Mouse (Mus musculus) CD8-positive naive resting alpha-beta T cell, adult 2 months (primary cell): ENCODE results near the gene Stxbp4.

Experiments
- DNase-seq, 2 experiments: peaks; one replicate each; pipeline ENCODE4 v3.0.0; 2022; ENCODE audit warnings: low read depth in 2 of 2, low spot score in 2 of 2

Gene Stxbp4

GRCm38 (mm10) chr11:90637440-90638311 lies at the start of gene Stxbp4, which contains the start of gene Cox11:
Stxbp4 (minus strand) TSS chr11:90638084.
Cox11 (plus strand) TSS chr11:90638173.
- peak; percentile 87 to 89 for DNase-seq

DNA sequence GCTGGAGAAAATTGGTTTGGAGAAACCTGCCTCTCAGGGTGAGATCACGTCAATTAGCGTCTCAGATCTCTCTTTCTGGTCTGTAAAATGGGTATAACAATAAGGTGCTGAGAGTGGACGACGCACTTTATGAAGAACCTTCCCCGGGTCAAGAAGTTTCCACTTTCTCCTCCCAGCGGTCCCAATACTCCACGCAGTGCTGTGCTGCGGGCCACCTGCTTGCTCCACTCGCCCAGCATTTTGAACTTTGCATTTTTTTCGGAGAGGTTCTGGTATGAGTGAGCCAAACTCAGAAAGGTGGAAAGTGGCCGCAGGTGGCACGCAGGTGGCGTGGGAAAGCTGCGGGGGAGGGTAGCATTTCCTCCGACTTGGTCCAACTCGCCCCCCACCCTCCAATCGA lies 49.2 kb upstream of the Stxbp4 start:
- no peak for DNase-seq

- no peak for DNase-seq
Observed at GRCm38 (mm10) chr11:90686287-90687025, 48.6 kb upstream of the Stxbp4 start.

DNA sequence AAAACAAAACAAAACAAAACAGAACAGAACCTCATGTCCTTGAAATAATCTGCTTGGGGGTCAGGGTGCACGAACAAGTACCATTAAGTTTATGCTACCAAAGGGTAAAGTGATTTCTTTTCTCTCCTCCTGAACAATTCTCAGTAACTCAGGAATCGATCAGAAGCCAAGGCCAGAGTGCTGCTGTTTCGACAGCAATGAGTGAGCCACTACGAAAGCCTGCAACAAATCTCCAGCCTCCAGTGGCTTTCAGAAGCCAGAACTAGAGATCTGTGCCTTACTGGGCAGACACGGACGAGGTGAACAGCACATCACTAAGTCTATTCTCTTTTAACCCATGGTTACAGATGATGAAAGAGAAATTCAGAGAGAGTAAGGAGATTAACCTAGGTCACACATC lies 47.3 kb upstream of the Stxbp4 start:
- DNase-seq: no peak

GRCm38 (mm10) chr11:90684765-90685164 lies 46.9 kb upstream of the Stxbp4 start:
- no peak for DNase-seq

- no peak for DNase-seq
Observed at GRCm38 (mm10) chr11:90681171-90681570, 43.3 kb upstream of the Stxbp4 start.

GRCm38 (mm10) chr11:90678582-90678981 lies 40.7 kb upstream of the Stxbp4 start:
- no peak for DNase-seq

DNA sequence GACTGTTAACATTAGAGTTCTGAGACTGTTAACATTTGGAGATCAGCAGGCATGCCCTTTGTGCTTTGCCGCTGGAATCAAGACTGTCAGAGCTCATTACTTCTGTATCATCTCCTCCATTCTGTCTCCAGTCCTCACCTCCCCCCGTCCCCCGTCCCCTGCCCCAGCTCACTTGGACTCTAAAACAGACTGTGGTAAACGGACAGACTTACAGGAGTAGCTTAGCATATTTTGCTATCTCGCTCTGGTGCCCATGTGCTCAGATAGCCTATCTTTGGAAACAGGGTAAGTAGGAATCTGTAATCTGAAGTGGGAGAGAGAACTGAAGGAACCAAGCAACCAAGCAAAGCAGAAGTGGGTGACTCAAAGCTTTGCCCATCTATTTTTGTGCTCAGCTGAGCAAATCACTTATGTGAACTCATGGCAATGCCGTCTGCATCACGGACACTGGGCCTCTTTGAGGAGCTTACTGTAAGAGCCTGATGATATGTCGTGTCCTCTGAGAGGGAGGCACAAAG lies 39.9 kb upstream of the Stxbp4 start:
- DNase-seq: no peak

- no peak for DNase-seq
Observed at GRCm38 (mm10) chr11:90677027-90677426, 39.1 kb upstream of the Stxbp4 start.

DNA sequence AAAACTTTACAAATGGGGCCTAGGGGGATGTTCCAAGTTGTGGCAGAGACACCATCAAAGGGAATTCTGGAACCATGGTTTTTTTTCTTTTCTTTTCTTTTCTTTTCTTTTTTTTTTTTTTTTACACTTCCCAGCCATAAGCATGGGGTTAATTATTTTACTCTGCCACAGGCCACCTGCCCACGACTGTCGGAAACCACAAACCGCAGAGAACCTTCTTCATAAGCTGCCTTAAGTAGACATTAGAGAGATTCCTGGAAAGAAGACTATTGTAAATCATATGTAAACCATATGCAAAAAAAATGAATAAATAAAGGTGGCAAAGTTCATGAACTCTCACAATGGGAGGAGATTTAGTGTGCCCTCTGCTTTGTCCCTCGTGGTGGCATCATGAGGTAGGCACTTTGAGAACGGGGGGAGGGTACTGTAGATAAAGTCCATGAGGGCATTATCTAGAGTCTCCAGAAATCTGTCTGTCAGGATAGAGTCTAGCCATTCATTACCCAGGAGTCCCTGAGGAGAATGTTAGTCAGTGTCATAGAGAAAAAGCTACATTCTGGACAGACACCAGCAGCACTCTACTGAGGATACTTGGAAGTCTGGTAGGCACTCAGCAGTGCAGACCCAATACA lies 37.7 kb upstream of the Stxbp4 start:
- DNase-seq: no peak

GRCm38 (mm10) chr11:90667325-90667724 lies 29.4 kb upstream of the Stxbp4 start:
- DNase-seq: no peak

DNA sequence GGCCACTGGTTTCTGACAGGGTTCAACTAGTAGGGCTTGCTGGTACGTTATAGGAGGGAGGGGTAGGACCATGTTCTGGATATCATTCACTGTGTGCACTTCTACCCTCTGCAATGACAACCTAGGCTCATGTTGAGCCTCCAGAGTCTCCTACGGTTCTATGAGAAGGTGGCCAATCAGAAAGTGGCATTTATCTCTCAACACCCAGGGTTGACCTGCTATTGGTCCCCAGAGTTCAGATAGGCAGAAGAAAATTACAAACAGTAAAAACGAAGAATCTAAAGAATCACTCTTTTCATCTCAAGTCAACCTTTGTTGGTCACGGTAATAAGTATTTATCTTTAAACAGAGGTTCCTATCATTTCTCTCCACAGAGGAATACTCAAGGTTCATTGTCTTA lies 29.0 kb upstream of the Stxbp4 start:
- no peak for DNase-seq

GRCm38 (mm10) chr11:90666144-90666757 lies 28.4 kb upstream of the Stxbp4 start:
- DNase-seq: no peak

GRCm38 (mm10) chr11:90665161-90665560 lies 27.3 kb upstream of the Stxbp4 start:
- no peak for DNase-seq

- DNase-seq: no peak
Observed at GRCm38 (mm10) chr11:90664345-90664986, 26.6 kb upstream of the Stxbp4 start.

- DNase-seq: no peak
Observed at GRCm38 (mm10) chr11:90663618-90664297, 25.9 kb upstream of the Stxbp4 start.

- DNase-seq: no peak
Observed at GRCm38 (mm10) chr11:90663052-90663451, 25.2 kb upstream of the Stxbp4 start.

DNA sequence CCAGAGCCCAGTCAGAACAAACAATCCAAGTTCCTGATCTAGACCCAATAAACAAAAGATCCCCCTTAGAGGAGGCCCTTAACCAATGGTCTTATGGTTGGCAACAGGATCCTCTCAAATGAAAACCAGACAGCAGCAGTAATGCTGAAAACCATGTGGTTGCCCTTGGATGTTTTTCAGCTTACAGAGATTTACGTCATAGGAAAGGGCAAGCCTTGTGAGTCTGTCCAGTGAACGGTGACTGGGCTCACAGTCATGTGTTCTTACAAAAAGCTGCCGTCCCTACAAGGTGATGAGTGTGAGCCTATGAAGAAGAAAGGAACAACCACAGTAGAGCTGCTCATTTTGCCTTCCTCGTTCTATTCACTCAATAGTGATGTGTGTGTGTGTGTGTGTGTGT lies 22.8 kb upstream of the Stxbp4 start:
- no peak for DNase-seq

GRCm38 (mm10) chr11:90657527-90657926 lies 19.6 kb upstream of the Stxbp4 start:
- DNase-seq: no peak

GRCm38 (mm10) chr11:90652603-90653002 lies 14.7 kb upstream of the Stxbp4 start:
- DNase-seq: no peak
